Mouse (Mus musculus) urinary bladder, postnatal 4 days (tissue): ENCODE measurements around the gene Bcl7b.

Source experiments
- DNase-seq, 2 experiments: peaks; one replicate each; pipeline ENCODE4 v3.0.0; 2021 to 2022; ENCODE audit warnings: low spot score in 2 of 2

Gene Bcl7b

DNA sequence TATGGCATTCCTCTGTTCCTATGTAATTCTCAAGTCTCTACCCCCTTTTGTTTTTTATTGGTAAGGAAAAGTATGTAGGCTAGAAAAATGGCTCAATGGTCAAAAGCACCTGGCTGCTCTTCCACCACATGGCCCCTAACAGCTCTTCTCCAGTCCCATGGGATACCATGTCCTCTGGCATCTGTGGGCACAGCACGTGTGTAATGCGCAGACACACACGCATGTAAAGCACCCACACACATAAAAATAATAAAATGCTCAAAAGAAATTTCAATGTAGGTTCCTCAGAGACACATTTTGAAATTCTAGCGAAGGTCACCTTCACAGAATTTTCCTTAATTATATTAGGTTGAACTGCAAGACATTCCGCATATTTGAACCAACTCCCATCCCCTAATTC lies 1.4 kb downstream of the Bcl7b start:
- DNase-seq, result no peak

DNA sequence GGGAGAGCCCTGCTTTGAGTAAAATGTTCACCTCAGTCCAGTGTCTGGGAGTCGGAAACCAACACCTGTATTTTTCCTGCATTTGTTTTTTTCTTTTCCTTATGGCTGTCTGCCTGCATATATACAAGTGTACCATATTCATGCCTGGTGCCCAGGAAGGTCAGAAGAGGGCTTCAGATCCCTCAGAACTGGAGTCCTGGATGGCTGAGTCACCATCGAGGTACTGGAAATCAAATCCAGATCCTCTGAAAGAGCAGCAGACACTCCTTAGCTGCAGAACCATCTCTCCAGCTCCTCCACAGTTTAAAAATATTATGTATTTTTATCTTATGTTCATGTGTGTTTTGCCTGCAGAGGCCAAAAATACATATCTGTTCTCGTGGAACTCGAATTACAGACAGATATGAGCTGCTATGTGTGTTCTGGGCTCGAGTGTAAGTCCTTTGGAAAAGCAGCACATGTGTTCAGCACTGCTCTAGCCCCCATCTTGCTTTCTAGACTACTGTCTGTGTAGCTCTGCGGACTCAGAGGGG lies 3.7 kb downstream of the Bcl7b start:
- DNase-seq, result no peak

DNA sequence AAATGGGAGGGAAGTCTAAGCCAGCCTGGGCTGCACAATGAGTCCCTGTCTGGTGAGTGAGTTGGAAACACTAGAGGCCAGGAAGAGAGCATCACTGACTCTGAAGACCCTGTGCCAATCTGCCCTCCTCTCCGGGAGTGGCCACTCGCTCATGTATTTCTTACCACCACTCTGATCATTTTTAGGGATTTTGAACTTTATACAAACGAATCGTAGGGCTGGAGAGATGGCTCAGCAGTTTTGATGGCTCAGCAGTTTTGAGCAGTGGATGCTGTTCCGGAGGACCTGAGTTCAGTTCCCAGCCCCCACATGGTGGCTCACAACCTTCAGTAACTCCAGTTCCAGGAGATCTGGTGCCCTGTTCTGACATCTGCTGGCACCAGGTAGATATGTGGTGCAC lies 4.9 kb downstream of the Bcl7b start:
- DNase-seq, result peak in 1 of 2 experiments; percentile 49

DNA sequence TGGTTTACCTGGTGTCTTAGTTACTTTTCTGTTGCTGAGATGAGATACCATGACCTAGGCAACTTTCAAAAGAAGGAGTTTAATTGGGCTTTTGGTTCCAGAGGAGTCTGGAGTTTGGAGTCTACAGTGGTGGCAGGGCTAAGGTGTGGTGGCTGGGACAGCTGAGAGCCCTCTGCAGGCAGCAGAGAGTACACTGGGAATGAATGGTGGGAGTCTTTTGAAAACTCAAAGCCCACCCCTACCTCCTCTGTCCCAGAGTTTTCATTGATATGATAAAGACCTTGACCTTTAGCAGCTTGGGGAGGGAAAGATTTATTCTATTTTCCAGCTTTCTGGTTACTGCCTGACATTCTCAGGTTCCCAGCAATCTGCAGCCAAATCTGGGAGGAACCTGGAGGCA lies 7.0 kb downstream of the Bcl7b start:
- DNase-seq, result no peak

DNA sequence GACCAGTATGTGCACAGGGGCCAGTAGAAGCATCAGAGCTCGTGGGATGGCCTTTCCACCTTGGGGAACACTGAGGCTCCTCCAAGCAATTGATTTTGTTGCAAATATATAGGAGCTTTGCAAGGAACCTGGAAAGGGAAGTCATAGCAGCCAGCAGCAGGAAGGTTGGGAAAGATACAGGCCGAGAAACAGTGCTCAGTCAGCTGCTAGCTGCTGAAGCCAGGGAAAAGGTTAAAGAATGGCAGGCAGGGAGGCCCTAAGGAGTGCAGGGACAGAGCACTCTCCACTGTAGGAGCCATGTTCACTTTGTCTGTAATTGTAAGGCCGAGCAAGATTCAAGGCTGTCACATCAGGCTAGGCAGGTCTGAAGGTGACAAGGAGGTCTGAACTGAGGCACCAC lies 10.4 kb downstream of the Bcl7b start:
- no peak for DNase-seq

DNA sequence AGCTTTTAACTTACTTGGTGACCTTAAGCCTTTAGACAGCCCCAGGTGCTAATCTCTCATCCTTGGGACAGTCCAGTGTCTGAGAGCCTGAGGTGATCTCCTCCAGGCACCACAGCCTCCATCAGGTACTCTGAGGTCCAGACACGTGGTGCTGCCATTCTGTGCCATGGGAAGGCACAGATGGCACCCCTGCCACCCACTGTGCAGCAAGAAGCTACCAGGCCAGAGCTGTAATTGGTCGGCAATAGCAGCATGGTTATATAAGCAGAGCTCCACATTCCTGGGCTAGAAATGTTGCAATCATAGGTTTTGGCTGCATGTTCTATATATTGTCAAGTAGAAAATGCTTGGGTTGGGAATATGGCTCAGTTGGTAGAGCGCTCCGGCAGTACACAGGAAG lies 10.9 kb downstream of the Bcl7b start:
- no peak for DNase-seq

DNA sequence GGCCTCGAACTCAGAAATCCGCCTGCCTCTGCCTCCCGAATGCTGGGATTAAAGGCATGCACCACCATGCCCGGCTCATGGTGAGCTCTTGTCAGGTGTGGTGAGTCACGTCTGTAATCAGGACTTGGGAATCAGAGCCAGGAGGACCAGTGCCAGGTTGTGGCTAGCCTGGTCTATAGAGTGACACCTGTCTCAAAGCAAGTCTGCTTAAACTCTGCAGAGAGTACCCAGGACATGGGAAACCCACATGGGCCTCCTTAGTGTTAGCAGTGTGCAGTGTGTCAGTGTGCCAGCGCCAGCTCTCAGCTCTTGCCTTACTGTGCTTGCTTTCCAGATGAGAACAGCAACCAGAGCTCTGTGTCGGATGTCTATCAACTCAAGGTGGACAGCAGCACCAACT lies 11.5 kb downstream of the Bcl7b start:
- DNase-seq, result no peak

DNA sequence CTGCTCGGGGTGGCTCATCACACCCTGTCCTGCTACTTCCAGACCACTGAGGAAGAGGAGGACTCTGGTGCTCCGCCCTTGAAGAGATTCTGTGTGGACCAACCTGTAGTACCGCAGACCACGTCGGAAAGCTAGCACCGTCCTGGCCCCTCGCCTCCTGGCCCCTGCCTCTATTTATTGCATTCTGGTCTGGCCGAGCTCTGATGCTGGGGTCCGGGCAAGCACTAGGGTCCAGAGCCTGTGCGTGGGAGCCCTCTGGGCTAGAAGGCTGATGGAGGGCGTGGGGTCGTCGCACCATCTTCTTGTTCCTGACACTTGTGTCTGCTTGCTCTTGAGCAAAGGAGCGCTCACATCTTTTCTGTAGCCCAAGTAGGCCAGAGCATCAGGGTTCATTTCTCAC lies 12.7 kb downstream of the Bcl7b start:
- no peak for DNase-seq

DNA sequence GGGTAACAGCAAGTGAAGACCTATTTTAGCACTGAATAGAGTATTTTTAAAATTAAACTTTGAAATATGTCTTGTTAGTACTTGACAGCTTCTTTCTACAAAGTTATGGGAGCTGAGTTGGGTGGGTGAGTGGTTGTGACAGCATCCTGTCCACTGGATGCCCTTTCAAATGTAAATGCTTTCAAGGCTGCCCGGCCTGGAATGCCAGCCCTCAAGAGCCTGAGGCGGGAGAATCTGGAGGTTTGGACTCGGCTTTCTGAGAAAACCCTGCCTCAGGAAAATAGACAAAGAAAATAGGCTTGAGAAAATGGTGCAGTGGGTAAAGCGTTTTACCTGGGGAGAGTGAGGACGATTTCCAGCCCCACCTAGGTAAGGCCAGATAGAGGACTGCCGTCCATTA lies 13.7 kb downstream of the Bcl7b start:
- DNase-seq, result no peak

DNA sequence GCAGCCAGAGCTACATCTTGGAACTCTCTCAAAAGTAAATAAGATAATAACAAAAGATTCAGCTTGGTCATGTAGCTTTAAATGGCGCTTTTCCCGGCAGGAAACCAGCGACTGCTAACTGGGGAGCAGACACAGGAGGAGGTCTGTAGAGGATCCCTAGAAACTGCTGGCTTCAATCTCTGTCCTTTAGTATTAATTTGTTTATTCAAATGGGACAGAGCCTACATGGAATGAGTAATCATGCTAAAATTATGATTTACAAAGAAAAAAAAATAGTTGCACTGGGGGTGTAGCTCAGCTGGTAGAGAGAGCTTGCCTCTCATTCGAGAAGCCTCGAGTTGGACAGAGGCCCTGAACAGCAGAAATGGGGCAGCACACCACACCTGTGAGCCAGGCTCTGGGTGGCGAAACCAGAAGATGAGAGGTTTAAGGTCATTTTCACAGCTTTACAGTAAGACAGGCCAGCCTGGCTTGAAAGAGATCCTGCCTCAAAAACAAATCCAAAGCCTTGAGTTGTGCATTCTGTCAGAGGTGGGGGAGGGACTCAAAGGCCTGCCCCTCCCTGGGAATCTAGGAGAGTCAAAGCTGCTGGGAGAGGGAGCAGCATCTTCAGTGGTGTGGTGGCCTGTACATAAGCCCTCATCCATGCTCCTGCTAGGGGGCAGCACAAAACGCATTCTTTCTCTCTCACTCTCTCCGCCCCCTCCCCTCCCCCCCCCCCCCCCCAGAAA lies 15.2 kb downstream of the Bcl7b start:
- DNase-seq, result no peak

DNA sequence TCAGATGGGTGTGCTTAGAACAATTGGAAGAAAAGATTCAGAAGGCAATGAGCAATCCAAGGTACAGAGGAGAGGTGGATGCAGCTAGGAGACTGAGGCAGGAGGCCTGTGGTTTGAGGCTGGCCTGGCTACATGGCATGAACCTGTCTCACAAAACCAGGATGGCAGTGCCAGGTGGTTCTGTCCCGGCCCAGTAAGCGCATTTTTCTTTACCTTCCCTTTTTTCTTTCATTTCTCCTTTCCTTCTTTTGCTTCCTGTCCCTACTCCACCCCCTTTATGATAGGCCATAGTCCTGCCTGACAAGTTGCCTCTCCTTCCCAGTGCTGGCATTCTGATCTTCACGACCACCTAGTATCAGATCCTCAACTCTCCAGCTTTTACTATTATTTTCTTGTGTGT lies 16.9 kb downstream of the Bcl7b start:
- DNase-seq, result no peak

DNA sequence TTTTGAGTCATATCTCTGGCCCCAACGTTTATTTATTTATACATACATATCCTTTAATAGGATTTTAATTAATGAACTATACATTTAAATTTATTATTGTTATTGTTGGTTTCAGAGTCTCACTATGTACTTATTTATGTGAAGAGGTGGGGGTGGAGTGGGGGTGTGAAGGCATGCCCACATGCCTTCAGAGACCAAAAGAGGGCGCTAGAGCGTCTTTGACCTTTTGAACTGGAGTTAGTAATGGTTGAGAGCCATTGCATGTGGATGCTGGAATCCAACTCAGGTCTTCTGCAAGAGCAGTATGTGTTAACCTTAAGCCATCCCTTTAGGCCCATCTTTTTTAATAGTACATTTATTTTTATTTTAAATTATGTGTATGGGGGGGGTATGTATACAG lies 17.5 kb downstream of the Bcl7b start:
- DNase-seq, result no peak

DNA sequence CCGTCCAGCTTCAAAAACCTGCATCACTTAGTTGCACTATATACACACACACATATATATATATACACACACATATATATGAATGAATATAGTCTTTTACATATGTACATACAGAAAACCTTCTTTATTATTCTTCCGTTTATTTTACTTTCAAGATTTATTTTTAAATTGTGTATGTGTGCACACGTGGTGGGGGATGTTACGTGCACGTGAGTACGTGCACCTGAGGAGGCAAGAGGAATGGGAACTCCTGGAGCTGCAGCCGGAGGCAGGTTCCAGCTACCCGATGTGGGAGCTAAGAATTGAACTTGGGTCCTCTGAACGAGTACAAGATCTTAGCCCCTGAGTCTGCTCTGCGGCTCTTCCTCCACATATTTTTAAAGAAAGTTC lies 18.1 kb downstream of the Bcl7b start:
- no peak for DNase-seq

DNA sequence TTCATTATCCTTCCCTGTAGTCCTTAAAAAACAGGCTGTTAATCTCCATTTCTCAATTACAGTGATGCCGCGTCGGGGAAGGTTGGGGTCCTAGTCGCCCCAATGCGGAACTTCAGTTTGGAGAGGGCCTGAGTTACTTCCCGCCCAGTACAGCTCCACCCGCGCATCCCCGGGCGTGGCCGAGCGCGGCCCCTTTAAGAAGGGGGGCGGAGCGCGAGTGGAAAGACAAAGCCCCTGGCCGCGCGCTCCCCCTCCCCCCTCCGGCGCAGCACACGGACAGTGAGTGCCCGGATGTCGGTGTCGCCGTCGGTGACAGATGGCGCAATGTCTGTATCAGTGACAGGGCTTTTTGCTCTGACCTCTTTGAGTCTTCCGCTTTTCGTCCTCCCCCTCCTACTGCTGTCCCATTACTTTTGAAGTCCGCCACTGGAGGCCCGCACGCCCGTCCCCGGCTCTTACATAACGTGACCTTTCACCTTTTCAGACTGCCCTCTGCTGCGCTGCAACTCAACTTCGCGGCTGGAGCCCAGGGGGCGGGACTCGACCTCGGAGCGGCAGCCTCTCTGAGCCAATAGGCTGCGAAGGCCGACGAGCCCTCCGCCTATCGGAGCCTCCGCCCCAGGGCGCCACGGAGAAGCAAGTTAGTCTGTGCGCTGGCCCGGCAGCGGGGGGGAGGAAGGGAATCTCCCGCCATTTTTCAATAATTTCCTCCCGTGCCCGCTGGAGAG lies 18.7 kb downstream of the Bcl7b start, which contains the start of gene Baz1b:
TSS of gene Baz1b (plus strand) at position 644 of the 728 bp plus-strand sequence.
- peak; percentile 98 for DNase-seq

DNA sequence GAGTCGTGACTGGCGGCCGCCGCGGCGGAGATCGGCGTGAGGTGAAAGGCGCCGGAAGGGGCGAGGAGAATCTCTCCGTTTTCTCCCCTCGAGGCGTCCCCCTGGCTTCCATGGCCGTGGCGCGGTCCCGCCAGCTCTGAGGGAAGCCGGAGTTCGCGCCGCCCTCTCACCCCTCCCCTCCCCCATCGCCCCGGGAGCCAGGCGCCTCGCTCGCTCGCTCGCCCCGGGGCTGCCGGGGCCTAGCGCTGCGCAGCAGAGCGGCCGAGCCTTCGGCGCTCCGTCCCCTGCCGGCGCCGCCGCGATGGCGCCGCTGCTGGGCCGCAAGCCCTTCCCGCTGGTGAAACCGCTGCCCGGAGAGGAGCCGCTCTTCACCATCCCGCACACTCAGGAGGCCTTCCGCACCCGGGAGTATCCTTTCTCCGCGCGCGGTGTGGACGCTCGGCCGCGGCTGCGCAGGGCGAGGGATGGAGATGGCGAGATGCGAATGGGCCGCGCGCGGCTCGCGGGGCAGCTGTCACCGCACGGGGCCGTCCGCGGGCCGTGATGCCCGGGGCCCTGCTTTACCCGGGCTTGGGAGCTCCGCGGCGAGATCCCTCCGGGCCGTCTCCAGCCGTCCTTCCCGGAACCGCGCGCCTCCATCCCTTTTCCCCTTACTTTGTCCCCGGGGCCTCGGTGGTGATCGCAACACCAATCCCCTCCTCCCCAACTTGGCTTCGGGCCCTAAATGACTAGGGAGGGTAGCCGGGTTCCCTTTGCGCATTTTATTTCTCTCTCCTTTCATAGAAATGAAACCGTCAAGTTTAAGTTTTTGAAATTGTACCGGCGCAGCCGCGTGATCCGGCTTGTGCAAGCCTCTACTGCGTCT lies 19.5 kb downstream of the Bcl7b start:
- peak in 1 of 2 experiments; percentile 43 for DNase-seq

DNA sequence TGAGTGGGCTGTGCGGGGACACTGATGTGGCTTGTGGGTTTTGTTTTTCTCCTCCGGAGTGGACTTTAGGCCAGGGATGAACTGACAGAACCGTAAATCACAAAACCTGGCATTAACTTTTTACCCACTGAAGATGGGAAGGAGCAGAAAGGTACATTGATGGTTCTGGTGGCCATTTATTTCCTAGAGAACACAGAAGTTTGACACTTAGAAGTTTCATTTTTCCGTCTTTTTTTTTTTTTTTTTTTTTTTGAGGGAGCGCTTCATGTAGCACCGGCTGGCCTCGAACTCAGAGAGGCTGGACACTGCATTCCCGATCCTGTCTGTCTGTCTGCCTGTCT lies 20.1 kb downstream of the Bcl7b start:
- DNase-seq, result no peak

DNA sequence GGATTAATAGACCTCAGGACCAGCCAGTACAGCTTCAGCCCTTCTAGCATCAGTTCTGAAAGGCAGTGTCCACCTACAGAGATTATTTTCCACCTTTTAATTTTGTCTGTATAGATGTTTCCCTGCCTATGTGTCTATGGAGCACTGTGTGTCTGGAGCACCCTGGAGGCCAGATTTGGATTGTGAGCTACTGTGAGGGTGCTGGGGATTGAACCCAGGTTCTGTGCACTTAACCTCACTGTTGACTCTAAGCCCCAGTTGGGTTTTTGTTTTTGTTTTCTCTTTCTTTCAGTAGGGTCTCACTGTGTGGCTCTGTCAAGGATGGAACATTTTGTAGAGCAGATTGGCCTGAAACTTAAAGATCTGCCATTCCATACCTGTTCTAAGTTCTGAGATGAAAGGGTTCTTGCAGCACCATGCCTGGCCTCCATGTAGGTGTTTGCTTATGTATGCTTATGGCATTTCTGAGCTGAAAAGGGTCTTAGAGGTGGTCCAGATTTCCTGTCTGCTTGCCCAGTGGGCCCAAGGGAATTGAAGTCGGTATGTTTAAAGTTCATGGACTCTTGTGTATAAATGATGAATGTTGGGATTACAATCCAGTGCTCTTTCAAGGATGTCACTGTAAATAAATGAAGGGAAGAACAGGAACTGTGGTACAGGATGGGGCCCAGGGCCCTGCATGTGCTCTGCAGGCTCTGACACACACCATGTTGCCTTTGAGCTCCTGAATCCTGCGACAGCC lies 21.4 kb downstream of the Bcl7b start:
- DNase-seq, result no peak

DNA sequence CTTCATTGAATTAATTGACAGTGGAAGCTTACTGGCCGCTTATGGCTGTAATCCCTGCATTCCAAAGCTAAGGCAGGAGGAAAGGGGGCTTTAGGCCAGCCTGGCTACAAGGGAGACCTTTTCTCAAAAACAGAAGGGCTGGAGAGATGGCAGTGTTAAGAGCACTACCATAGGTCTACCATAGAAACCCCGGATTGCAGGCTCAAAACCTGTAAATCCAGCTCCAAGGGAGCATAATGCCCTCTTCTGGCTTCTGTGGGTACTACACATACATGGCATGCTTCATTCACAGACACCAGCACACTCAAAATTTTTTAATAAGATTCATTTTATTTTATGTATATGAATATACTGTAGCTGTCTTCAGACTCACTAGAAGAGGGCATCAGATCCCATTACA lies 23.5 kb downstream of the Bcl7b start:
- peak in 1 of 2 experiments; percentile 65 for DNase-seq

DNA sequence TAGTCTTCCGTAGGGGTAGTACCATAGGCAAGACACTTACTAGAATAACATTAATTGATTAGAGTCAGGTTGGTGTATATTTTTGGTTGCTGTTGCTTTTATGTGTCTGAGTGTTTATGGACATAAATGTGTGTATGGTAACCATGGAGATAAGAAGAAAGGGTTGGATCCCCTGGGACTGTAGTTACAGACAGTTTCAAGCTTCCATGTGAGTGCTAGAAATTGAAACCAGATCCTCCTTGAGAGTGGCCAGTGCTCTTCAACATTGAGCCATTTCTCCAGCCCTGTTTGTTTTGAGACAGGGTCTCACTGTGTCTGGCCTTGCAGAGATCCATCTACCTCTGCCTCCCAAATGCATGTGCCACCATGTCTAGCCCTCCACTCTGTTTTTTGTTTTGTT lies 24.3 kb downstream of the Bcl7b start:
- DNase-seq, result no peak

DNA sequence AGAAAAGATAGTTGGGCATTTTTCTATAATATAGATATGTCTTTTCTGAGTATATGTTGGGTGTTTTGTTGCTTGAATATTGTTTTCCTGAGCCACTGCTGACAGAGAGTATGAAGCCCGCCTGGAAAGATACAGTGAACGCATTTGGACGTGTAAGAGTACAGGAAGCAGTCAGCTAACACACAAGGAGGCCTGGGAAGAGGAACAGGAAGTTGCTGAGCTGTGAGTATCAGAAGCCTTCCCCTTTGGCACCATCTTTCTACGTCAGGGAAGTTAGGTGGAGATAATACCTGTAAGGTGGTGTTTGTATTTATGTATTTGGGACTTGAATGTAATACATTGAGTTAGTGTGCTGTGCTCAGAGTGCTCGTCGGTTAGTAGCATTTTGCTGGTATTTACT lies 28.3 kb downstream of the Bcl7b start:
- DNase-seq, result no peak

DNA sequence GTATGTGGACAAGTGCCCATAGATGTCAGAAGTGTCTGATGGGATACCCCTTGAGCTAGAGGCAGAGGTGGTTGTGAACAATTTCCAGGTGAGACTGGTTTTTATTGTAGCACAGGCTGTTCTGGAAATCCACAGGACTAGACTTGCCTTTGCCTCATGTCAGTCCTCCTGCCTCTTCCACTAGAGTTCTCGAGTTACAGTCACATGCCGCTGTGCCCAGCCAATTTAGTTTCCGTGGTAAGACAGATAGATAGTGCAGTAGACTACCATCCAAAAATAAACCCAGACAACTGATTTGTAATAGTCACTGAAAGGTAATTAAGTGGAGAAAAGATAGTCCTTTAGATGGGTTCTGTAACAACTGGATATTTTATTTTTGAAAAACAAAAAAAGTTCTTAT lies 34.7 kb downstream of the Bcl7b start:
- DNase-seq, result no peak

DNA sequence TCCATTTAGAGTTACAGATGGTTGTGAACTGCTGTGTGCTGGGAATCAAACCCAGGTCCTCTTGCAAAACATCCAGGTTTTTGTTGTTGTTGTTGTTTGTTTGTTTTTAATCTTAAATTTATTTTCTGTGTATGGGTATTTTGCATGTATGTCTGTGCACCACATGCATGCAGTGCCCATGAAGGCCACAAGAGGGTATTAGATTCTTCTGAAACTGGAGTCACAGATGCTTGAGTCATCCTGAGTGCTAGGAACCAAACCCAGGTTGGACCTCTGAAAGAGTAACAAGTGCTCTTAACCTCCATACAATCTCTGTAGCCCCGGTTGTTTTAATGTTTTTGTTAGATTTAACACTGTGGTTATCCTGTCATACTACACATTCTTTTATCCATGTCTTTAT lies 40.1 kb downstream of the Bcl7b start:
- no peak for DNase-seq
